Mouse (Mus musculus) kidney, postnatal 4 days (tissue): ENCODE results near the gene Echdc3.
A peak's percentile ranks its signal among the peaks of the same experiment; 100 is the strongest.

Experiments used
- DNase-seq, 2 experiments: peaks; one replicate each; pipeline ENCODE4 v3.0.0; 2021; ENCODE audit warnings: mixed read lengths in 2 of 2

The Echdc3 gene

DNA sequence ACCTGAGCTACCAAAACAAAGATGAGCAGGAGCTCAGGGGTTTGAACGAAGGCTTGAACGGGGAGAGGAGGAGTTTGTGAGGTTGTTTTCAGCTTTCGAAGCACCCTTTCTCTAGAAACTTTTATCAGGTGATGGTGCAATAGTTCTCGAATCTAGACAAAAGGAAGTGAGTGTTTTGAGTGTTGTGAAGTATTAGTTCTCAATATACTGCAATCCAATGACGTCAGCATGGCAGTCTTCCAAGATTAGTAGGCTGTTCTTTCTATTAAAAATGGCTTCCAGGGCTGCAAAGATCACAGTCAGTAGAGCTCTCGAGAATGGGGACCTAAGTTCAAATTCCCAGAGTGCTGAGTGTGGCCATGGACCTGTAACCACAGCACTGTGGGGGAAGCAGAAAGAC, 47.1 kb downstream of the Echdc3 start:
- DNase-seq, result no peak

DNA sequence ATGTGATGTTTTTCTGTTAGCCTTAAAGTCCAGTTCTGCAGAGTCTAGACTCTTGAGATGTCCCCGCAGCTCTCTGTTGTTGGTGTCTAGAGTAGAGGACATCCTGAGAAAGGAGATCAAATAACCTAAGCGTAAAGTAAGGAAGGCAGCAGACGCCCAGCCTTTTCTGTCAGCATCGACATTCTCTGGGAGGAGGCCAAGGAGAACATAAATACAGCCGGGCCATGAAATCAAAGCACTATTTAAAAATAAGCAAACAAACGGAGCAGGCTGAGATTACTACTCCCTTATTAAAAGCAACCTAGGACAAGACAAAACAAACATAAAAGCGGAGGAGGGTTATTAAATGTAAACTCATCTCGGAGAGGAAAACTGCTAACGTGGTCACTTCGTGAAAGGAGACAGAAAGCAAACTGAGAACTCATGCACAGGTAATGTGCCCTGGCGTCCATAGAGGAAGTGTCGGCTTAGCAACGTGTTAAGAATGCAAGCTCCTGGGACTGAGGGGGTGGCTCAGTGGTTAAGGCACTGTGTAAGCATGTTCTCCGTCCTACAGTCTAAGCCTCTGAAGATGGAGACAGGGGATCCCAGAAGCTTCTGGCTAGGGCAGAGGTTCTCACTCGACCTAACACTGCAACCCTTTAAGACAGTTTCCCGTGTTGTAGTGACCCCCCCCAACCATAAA, 48.1 kb downstream of the Echdc3 start:
- DNase-seq, result peak; percentile 20 to 37

- peak; percentile 37 to 68 for DNase-seq
These were observed 50.3 kb downstream of the Echdc3 start for GRCm38 (mm10) chr2:6162366-6163040.

- DNase-seq, result no peak
These were observed 53.1 kb downstream of the Echdc3 start for GRCm38 (mm10) chr2:6159735-6160134.

GRCm38 (mm10) chr2:6159219-6159618, 53.6 kb downstream of the Echdc3 start:
- DNase-seq, result no peak

- no peak for DNase-seq
These were observed 55.2 kb downstream of the Echdc3 start for GRCm38 (mm10) chr2:6157635-6158034.

DNA sequence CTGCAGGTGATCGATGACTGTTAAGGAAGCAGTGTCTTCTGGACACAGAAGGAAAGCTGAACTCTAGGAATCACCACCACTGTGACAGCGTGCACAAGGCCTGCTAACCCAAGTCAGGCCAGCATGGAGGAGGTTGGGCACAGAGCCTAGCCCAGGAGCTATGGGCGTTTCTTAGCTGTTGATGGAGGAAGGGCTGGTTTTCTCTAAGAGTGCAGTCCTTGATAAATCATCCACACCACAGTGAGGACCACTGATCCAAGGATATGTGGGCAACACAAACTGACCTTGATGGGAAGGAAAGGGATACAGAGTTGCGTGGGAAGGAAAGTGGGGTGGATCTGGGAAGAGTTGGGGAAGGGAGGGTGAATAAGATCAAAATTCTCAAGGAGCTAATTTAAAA, 55.6 kb downstream of the Echdc3 start:
- DNase-seq, result no peak

DNA sequence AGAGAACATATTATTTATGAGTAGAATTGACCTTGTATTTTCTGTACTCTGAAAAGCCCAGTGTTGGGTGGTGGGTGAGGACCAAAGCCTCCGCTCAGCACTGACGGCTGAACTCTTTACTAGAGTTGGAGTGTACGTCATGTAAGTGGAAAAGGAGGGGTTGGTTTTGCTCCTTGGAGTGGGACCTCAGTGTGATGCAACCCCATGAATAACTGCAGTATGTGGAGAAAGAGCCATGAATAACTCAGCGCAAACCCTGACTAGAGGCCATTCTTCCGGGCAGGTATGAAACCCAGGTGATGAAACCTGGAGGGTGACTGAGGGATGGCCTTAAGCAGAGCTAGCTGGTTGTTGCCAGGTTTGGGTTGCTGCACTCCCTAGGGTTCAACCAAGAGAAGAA, 63.0 kb downstream of the Echdc3 start:
- DNase-seq, result no peak

- no peak for DNase-seq
These were observed 65.9 kb downstream of the Echdc3 start for GRCm38 (mm10) chr2:6146901-6147300.

GRCm38 (mm10) chr2:6146257-6146656, 66.6 kb downstream of the Echdc3 start:
- no peak for DNase-seq

DNA sequence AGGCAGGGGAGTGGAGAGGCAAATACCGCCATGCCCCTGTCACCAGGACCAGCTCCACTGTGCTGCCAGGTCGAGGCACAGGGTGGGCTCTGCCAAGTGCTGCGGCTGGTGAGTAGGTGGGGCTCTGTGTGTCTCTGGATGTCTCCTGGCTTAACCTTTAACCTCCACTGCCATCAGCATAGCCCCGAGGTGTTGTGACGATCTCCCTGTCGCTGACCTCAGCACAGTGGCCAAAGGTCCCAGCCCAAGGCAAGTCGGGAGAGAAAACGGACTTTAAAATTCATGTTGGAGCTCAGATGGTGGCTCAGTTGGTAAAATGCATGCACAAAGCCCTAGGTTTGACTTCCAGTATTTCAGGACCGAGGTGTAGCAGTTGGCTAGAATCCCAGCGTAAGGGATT, 67.2 kb downstream of the Echdc3 start:
- no peak for DNase-seq

DNA sequence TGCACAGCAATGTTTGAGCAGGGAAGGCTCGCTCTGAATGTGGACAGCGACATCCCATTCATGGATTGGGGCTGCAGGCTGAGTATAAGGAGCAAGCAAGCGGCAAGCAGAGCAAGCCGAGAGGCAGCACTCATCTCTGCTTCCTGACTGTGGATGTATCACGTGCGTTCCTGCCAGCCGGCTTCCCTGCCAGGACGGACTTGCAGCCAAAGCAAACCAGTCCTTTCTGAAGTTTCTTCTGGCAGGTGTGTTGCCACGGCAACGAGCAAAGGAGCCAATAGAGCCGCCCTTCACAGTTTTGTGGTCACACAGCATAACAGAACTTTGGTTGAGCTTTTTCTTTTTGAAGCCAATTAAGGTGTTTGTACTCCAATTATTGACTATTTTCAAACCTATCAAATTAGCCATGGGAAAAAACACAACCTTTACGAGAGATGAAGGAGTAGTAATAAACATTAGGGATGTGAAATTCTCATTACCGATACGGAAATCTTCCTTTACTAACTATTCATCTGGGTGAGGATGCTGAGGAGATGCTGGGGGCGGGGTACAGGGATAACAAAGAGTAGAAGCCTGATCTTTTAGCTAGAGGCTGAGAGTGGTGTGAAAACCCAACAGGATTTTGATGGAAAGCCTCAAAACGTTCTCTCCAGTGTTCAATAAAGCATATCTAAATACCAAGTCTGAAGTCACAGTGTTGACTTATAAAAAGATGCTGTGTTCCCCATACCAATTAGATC, 69.7 kb downstream of the Echdc3 start:
- DNase-seq, result peak; percentile 29 to 51

DNA sequence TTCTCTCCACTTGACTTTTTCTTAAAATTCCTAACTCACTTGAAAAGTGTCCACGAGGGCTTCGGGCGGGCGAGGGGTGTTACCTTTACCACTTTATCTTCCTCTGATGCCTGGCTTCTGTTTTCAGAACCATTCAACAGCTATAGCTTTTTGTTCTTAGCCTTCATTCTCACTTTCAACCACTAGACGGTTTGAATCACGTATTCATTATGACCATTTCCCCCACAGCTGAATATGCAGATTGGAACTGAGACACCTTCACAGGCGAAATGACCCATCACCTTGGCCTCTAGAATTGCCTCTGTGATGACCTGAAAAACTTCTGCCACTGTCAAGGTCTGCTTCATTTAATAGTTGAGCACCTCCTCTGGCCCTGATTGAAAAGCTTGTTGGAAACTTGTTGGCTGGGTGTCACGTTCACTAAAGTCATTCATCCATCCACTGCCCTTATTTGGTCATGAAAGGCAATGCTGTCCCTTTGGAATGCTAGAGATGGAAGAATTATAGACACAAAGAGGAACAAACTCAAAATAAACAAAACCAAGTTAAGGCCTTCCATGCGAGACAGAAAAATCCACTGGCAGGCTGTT, 72.2 kb downstream of the Echdc3 start:
- DNase-seq, result peak in 1 of 2 experiments; percentile 27
